Mouse (Mus musculus) layer of hippocampus, postnatal 36 days (tissue): ENCODE data around the gene Xpo5. TPM values are rescaled to one million over a fixed set of nuclear protein-coding genes. Genes with fewer than 3 reads are reported as not detected.

Experiments
- DNase-seq, 2 experiments: peaks; one replicate each; pipeline ENCODE4 v3.0.0; 2022
- total RNA-seq, 2 experiments: library from RNA; stranded (reverse); gene quantifications; 2 replicates each; pipeline ENCODE4 v1.2.3; 2021

The Xpo5 gene
- total RNA-seq, result 10 to 100 TPM; 47.9 to 49.7 TPM

- DNase-seq, result peak; percentile 90 to 92
Observed at GRCm38 (mm10) chr17:46202421-46203071, at the start of gene Xpo5, which contains the start of gene Polh. Gene Xpo5 (plus strand): TSS chr17:46202782. Gene Polh (minus strand): TSS chr17:46202645.

- DNase-seq, result peak; percentile 81 to 84
Observed at GRCm38 (mm10) chr17:46152847-46153782, 49.5 kb upstream of the Xpo5 start, which contains the start of gene Mad2l1bp. Gene Mad2l1bp (minus strand): TSS chr17:46153553.

GRCm38 (mm10) chr17:46154336-46154735, 48.2 kb upstream of the Xpo5 start:
- DNase-seq, result no peak

- DNase-seq, result no peak
Observed at GRCm38 (mm10) chr17:46156680-46157079, 45.9 kb upstream of the Xpo5 start.

- no peak for DNase-seq
Observed at GRCm38 (mm10) chr17:46157131-46157530, 45.5 kb upstream of the Xpo5 start.

GRCm38 (mm10) chr17:46159236-46159635, 43.3 kb upstream of the Xpo5 start:
- DNase-seq, result no peak

GRCm38 (mm10) chr17:46160090-46160662, 42.4 kb upstream of the Xpo5 start:
- peak; percentile 82 to 85 for DNase-seq

GRCm38 (mm10) chr17:46160686-46161085, 41.9 kb upstream of the Xpo5 start, which contains the start of gene Gtpbp2:
Gene Gtpbp2 (plus strand): TSS chr17:46161032.
- DNase-seq, result peak; percentile 95 to 96

- no peak for DNase-seq
Observed at GRCm38 (mm10) chr17:46161179-46161578, 41.4 kb upstream of the Xpo5 start.

GRCm38 (mm10) chr17:46161710-46162109, 40.9 kb upstream of the Xpo5 start:
- DNase-seq, result no peak

GRCm38 (mm10) chr17:46162551-46162950, 40.0 kb upstream of the Xpo5 start:
- DNase-seq, result no peak

- DNase-seq, result no peak
Observed at GRCm38 (mm10) chr17:46162951-46163421, 39.6 kb upstream of the Xpo5 start.

- no peak for DNase-seq
Observed at GRCm38 (mm10) chr17:46164301-46164700, 38.3 kb upstream of the Xpo5 start.

- no peak for DNase-seq
Observed at GRCm38 (mm10) chr17:46164791-46165190, 37.8 kb upstream of the Xpo5 start.

- no peak for DNase-seq
Observed at GRCm38 (mm10) chr17:46165460-46165859, 37.1 kb upstream of the Xpo5 start.

GRCm38 (mm10) chr17:46166270-46166669, 36.3 kb upstream of the Xpo5 start:
- no peak for DNase-seq

GRCm38 (mm10) chr17:46167014-46167413, 35.6 kb upstream of the Xpo5 start:
- DNase-seq, result no peak

GRCm38 (mm10) chr17:46168318-46168717, 34.3 kb upstream of the Xpo5 start:
- DNase-seq, result no peak

GRCm38 (mm10) chr17:46168768-46169167, 33.8 kb upstream of the Xpo5 start:
- DNase-seq, result no peak

GRCm38 (mm10) chr17:46170538-46170937, 32.0 kb upstream of the Xpo5 start:
- DNase-seq, result no peak

GRCm38 (mm10) chr17:46182273-46182672, 20.3 kb upstream of the Xpo5 start:
- DNase-seq, result no peak

- DNase-seq, result no peak
Observed at GRCm38 (mm10) chr17:46188829-46189228, 13.8 kb upstream of the Xpo5 start.

GRCm38 (mm10) chr17:46201151-46201550, 1.4 kb upstream of the Xpo5 start:
- no peak for DNase-seq
